Mouse (Mus musculus) mesoderm, embryonic 11.5 days (tissue): ENCODE measurements at regions not wholly inside any gene's neighbourhood (a gene's known extent, or its start where the extent isn't known, plus 50 kb on each side); places are given as distances from the start of the nearest gene placed in this dataset.
A peak's percentile ranks its signal among the peaks of the same experiment; 100 is the strongest.

Source experiments
- DNase-seq: peaks from one replicate; pipeline ENCODE4 v3.0.0-alpha.2; 2012; ENCODE audit warnings: low read depth, low spot score

GRCm38 (mm10) chr16:60941767-60942166, 336.4 kb upstream of the Epha6 start:
- DNase-seq = peak; percentile 9
